Mouse (Mus musculus) gastrocnemius, postnatal 25 days (tissue): Measurements from ENCODE around the gene Ssb. TPM values are rescaled to one million over a fixed set of nuclear protein-coding genes. Genes with fewer than 3 reads are reported as not detected.
"Not testable (repeated sequence)": the region's sequence is repeated elsewhere in the genome, so short reads cannot be mapped to it uniquely, and the experiment has no call there.

Experiments
- DNase-seq: peaks from one replicate; pipeline ENCODE4 v3.0.0; 2022
- total RNA-seq, 2 experiments: library from RNA; stranded (reverse); gene quantifications; 1 replicate in 1 of 2; 2 replicates in 1 of 2; pipeline ENCODE4 v1.2.3; 2021

Ssb gene
- total RNA-seq, 2 experiments from 2014 or later = 53.6 to 57.2 TPM

DNA sequence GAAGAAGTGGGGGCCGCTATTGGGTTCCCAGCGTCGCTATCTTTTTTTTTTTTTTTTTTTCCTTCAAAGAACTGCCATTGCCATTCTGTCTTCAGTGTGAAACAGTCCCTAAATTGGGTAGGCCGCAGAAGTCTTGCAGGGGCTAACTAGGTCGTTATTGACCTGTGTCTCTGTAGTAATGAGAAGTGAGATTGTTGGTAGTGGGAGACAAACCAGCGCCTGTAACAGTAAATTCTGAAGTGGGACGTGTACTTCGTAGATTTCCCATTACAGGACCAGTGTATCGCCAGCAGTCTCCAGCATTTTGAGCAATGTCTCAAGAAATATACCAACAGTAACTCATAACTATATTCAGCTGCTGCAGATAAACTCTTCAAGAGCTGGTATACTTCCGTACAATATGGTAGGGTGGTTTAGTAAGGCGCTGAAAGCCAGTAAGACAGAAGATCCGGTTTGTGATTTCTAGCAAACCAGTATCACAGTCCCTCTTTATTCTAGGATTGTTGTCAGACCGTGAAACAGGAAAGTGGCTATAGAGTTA is 825 bp downstream of the Ssb start:
- no peak for DNase-seq

DNA sequence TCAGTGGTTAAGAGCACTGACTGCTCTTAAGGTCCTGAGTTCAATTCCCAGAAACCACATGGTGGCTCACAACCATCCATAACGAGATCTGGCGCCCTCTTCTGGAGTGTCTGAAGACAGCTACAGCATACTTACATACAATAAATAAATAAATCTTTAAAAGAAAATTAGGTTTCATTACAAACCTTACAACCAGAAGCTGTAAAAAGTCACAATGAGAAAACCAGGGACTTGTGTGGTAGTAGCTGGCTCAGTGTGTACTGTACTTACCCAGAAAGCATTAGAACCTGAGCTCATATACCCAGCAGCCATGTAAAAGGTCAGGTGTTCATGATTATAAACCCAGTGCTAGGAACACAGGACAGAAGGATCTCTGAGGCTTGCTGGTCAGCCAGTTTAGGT is 22.6 kb downstream of the Ssb start:
- no peak for DNase-seq

DNA sequence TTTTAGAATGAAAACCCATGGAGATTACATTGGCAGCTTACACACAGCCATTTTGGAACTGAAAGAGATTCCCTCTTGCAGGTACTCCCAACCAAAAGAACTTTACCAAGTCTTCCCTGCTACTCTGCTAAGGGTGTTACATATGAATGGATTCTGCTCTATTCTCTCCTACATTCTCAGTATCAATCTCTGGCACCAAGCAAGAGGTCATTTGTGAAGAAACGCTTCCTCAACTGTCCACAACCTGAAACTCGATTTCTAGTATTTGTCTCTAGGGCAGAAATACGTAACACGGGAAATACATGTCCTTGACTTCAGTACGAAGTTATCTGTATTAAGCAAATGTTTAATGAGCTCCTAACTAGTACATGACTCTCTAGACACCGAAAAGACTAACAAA is 23.2 kb downstream of the Ssb start:
- DNase-seq = no peak

DNA sequence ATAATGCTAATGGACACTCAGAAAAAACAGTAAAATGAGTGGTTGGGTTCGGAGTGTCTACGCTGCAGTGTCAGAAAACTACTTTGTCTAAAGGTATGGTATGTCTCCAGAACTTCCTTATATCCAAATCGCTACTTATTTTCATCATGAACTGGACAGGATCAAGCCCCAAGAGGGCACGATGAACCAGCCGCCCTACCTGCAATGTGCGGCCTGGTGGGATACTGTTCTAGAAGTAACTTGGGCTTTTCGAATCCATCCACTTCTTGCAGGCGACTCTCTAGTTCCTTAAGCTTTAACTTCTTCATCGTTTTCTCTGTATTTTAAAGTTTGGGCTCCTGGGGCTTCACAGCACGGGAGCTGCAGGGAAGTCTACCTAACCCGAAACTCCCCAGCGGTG is 23.7 kb downstream of the Ssb start:
- DNase-seq = no peak

DNA sequence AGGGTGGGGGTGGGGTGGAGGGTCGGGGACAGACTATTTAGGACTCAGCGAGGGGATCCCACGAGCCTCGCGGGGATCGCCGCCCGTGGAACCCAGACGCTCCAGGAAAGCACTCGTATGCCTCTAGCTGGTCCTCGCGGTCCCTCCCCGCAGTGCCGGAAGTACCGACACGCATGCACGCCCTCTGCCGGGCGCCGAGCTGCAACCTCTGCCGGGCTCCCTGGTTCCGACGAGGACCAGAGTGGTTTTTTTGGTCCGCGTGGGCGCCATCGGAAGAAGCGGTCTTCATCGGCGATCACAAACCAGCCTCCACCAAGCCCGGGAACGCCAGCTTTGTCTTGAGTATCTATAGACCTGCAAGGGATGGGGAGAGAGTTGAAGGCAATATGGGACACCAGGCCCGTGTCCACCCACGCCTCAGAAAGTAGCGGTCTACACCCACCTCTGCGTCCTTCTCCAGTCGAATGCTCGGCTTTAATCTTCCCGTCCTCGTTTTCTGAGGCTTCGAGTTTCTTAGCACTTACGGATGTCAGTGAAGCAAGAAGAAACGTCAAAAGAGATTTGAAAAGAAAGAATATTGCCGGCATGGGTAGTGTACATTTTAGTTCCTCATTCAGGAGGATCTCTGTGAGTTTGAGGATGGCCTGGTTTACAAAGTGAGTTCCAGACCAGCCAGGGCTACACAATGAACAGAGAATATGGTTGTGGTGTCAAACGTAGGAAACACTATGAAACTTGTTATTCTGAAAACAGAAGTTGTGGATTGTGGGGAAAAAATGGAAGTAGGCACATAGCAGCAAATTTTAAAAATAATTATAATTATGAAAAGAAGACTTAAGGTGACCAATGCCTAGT is 24.3 kb downstream of the Ssb start, which contains the start of gene Mettl5:
Gene Mettl5 (minus strand): TSS at position 165 of the 855 bp plus-strand sequence.
- DNase-seq = peak; percentile 82

DNA sequence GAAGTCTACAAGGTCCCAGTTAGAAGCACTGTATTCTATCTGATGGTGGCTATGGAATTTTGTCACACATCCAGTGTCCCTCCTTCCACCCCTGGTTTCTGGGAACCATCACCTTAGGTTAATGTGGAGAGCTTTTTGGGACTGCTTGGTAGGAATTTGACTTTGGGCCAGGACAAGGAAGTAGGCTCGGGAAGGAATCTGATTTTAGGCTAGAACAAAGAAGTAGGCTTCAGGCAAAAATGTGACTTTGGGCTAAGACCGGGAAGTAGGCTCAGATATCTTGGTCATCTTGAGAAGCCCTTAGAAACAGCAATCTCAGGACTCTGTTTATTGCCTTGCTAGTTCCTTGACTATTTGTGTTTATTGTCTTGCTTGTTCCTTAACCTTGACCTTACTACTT is 27.6 kb downstream of the Ssb start:
- DNase-seq = no peak

DNA sequence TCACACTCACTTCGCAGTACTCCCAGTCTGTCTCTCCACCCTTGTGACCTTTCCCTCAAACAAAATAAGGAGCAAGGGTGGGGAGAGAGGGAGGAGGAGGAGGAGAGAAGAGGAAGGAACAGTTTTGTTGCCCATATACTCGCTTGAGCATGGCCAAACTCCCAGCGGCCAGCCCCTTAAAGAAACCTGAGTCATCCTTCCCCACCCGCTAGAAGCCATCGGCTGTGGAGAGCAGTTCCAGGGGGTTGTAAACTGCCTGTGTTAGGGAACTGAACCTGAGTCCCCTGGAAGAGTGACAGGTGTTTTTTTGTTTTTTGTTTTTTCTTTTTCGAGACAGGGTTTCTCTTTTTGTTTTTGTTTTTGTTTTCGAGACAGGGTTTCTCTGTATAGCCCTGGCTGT is 29.5 kb downstream of the Ssb start:
- no peak for DNase-seq

DNA sequence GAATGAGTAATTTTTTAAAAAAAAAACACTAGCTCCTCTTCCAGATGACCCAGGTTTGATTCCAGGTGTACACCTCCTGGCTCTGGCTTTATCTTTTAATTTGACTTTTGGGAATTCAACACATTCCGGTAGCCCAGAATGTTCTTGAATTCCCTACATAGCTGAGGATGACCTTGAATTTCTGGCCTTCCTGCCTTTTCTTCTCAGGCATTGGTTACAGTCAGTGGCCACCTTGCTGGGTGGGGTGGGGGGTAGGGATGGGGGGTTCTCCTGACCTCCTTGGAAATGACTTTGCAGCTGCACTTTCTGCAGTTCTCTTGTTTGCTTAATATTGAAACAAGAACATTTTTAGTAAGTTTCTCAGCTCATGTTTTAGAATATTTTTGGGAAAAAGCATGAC is 31.8 kb downstream of the Ssb start:
- DNase-seq = no peak

DNA sequence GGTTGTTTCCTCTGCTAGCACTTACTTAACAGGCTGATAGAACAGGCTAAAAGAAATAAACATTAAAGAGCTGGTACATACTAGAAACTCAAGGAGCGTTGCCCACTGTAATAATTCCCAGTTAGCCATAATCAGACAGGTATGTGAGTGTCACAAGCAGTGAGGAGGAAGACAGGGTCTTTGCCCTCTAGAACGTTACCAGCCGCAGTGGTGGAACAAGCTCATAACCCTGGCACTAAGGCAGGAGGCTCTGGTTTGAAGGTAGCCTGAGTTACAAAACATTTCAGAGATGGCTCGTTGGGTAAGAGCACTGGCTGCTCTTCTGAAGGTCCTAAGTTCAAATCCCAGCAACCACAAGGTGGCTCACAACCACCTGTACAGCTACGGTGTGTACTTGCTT is 32.5 kb downstream of the Ssb start:
- no peak for DNase-seq

DNA sequence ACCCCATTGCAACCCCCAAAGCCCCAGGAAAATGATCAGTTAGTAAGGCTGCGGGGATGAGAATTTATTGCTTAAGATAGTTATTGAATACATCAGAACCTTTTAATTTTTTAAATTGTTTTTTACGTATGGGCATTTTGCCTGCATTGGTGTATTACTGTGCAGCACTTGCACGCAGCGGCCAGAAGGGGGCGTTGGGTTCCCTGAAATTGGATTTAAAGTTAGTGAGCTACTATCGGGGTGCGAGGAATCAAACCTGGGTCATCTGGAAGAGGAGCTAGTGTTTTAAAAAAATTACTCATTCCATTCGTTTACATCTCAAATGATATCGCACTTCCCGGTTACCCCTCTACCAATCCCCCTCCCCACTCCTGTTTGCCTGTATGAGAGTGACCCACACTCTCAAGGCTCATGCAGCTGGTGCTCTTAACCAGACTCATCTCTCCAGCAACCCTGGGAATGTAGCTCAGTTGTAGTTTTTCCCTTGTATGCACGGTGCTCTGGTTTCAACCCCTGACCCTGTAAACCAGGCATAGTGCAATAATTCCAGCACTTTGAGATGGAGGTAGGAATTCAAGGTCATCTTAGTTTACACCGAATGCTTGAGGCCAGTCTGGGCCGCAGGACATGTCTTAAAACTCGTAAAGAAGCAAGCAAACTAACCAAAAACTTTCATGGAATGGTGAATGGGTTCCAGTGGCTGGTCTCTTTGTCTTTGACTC is 34.3 kb downstream of the Ssb start:
- DNase-seq = no peak

DNA sequence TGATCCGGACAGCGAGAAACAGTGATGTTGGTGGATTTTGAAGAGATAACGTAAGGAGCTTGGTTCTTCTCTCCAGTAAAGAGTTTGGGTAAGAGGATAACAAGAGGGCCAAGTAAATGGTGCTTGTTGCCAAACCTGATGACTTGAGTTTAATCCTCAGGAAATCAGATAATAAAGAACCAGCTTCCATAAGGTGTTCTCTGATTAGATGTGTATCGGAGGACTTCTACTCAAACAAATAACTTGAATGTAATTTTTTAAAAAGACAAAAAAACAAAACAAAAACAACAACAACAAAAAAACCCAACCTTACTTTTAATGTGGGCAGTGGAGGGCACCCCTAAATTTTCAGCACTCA is 34.8 kb downstream of the Ssb start:
- no peak for DNase-seq

DNA sequence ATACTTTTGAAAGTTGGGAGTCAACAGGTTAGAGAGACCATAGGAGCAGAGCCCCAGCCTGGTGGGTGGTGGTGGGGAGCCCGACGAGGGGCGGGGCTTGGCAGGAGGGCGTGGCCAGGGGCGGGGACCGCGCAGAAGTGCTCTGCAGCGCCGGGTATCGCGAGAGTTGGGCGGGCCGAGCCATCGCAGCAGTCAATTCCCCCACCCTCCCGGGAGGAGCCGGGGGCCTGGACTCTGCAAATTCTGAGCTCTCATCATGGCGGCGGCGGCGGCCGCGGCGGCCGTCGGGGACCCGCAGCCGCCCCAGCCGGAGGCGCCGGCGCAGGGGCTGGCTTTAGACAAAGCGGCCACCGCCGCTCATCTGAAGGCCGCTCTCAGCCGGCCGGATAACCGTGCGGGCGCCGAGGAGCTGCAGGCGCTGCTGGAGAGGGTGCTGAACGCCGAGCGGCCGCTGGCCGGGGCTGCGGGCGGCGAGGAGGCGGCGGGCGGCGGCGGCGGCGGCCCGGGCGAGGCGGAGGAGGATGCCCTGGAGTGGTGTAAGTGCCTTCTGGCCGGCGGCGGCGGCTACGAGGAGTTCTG is 35.8 kb downstream of the Ssb start, which contains the start of gene Ubr3:
Gene Ubr3 (plus strand): TSS at position 208 of the 579 bp plus-strand sequence.
- peak; percentile 98 for DNase-seq

DNA sequence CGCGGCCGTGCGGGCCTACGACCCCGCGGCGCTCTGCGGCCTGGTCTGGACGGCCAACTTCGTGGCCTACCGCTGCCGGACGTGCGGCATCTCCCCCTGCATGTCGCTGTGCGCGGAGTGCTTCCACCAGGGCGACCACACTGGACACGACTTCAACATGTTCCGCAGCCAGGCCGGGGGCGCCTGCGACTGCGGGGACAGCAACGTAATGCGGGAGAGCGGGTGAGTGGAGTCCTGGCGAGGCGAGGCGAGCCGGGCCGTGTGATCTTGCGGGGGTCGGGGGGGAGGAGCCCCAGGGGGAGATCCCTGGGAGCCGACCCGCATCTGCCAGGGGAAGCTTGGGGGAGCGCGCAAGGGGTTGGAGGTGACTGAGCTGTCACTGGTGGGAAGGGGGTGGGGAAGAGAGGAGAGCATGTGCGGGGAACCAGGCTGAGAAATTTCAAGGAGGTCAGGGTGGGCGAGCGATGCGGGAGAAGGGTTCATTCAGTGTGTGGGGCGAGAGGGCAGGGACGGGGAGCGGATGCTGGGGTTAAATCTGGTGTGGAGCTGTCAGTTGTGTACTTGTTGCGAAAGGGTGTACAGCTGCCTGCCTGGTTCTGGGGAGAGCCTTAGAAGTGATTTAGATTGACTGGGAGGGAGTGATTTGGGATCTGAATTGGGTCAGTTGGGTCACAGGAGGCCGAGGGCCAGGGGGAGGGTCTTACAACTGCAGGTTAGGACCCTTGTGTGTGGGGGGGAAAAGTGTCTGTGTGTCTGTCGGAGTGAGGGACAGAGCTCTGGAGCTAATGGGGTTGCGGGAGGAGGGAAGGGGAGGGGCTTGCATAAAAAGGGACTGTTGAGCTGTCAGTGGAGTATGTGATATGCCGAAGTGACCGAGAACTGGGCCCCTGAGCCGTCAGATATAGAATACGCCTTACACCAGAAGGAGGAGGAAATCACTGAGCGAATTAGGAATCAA is 36.5 kb downstream of the Ssb start:
- peak; percentile 39 for DNase-seq

DNA sequence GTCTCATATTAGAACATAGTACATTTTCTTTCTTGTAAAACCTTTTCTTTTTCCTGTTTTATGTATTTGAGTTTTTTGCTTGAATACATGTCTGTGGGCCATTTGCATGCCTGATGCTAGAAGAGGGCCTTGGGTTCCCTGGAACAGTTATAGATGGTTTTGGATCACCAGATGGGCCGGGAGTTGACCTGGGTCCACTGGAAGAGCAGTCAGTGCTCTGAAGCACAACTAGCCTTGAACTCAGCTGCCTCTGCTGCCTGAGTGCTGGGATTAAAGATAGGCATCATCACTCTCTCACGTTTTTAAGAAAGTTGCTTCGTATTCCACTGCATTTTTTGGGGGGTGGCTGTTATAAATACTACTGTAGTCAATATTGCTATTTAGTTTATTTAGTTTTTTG is 42.2 kb downstream of the Ssb start:
- no peak for DNase-seq

DNA sequence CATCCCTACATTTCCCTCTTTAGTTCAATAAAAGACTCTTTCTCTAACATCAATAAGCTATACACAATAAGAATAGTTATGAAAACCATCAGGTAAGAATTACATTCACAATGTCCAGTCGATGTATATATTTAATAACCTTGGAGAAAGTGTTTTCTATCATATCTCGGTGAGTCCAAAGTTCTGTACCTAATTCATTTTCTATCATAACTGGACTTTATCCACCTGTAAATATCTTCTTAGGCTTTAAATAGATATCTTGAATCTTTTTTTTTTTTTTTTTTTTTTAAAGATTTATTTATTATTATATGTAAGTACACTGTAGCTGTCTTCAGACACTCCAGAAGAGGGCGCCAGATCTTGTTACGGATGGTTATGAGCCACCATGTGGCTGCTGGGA is 46.0 kb downstream of the Ssb start:
- DNase-seq = not testable (repeated sequence)

DNA sequence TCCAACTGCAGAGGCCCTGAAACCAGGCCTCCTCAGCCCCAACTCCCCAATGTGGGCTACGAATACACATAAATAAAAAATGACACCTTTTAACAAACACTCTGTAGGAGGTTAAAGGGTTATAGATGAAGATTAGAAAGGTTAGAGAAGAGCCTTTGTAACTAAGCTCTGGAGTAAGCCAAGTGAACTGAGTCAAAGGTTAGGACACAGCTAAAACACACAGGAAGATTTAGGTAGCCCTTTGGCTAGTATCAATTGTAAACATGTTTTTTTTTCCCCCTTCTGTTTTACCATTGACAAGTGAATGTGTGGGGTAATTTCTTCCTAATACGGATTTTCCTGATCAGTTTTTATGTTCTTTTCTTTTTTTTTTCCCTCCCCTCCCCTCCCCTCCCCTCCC is 51.4 kb downstream of the Ssb start:
- no peak for DNase-seq

DNA sequence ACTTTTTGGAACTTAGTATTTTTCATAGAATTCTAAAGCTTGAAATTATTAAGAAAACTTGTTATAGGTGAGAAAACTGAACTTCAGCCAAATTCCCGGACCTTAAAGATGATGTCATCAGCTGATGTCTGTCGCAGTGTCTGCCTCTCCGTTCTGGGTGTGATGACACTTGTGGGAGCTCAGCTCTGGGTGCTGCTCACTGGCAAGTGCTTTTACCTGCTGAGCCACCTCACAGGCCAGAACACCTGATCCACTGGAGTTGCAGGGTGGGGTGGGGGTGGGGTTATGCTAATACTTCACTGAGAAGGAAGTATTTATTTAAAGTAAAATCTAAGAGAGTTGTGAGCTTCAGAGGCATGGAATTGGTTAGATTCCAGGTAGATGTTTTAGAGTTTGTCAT is 55.9 kb downstream of the Ssb start:
- no peak for DNase-seq
